Mouse (Mus musculus): ENCODE measurements around the gene Rcc2.

The Rcc2 gene

DNA sequence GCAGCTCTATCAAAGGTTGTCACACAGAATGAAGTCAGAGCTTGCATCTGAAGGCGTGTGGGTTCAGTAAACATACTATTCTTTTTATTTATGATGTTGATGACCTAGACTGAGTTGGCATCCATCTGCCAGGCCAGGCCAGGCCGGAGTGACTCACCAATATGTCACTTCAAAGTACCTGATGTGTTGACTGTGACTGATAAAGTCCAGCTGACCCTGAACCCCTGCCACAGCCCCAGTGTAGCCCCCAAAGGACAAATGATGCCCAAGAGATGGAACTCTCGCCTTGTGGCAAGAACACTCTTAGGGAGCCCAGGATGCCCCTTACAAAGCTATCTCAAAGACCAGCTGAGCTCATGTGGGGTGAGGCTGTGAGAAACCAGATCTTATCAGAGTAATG lies 55.5 kb downstream of the Rcc2 start:
- DNase-seq (ENCODE audit: low read depth) = no peak

DNA sequence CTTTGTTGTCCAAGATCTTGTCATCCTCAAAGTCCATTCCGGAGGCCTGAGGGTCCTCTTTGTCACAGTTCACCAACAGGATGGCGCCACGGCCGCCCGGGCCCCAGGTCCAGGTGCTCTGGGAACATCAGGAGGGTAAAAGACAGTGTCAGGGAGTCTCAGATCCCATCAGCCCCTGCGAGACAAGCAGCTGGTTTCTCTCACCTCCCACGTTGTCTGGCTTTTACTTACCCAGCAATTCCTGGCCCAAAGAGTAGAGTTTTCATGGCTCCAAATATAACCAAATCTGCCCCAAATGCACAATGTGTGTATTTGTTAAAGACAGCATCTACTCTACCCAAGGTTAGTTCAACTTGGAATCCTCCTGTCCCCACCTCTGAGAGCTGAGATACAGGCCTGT lies 61.3 kb downstream of the Rcc2 start:
- no peak for DNase-seq (ENCODE audit: low read depth)

DNA sequence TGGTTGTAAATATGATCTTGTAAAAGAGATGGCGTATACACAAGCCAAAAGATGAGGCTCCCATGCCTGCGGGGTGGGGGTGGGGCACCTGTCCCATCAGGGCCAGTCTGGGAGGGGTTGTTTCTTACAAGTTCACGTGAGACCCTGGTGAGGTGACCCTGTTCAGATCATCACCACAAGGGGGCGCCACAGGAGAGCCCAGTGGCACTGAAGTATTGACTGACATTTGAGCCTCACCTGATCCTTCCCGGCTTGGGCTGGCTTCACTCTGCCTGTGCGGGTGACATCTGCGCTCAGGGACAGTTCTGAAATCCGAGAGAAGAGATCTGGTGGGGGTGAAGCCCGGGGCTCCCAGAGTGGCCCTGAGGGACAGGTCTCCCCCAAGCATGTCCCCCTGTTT lies 62.8 kb downstream of the Rcc2 start:
- peak; percentile 85 for DNase-seq (ENCODE audit: low read depth)

DNA sequence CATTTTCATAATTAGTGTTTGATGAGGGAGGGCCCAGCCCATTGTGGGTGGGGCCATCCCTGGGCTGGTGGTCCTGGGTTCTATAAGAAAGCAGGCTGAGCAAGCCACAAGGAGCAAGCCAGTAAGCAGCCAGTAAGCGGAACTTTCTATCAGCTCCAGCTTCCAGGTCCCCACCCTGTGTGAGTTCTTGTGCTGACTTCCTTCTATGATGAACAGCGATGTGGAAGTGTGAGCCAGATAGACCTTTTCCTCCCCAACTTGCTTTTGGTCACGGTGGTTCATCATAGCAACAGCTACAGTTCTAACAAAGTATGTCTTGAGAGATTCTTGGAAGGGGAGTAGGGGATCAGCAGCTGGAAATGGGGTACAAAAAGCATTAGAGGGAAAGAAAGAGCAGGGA lies 65.6 kb downstream of the Rcc2 start:
- no peak for DNase-seq (ENCODE audit: low read depth)

DNA sequence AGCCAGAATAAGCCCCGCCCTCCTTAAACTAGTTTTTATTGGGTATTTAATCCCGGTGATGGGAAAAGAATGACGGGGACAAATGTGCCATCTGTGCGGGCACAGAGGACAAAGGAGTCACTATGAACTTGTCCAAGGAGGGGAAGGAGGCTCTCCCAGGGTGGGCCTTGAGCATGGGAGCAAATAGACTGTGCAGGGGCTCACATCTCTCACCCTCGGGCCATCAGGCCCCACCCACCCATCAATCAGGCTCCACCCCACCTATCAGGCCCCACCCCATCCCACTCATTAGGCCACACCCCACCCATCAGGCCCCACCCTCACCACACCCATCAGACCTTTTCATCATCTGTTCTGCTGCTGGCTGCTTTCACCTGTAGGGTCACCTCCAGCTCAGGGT lies 68.6 kb downstream of the Rcc2 start:
- no peak for DNase-seq (ENCODE audit: low read depth)

DNA sequence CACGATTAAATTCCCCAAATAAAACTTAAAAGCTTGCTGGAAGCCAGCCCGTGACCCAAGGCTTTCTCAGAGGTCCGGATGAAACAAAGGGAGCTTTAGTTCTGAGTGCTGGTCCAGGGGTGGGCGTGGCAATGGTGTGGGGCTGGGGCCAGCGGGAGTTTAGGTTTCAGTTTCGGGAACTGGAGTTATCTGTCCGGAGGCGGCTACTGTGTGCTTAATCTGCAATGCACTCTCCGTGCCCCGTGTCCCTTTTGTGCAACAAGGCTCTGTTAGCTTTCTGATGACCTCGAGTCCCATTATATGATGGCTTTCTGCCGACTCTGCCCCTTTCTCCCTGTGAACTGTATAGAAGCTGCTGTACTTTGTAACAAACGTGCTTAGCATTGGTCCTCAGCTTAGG lies 70.1 kb downstream of the Rcc2 start:
- DNase-seq (ENCODE audit: low read depth) = no peak

DNA sequence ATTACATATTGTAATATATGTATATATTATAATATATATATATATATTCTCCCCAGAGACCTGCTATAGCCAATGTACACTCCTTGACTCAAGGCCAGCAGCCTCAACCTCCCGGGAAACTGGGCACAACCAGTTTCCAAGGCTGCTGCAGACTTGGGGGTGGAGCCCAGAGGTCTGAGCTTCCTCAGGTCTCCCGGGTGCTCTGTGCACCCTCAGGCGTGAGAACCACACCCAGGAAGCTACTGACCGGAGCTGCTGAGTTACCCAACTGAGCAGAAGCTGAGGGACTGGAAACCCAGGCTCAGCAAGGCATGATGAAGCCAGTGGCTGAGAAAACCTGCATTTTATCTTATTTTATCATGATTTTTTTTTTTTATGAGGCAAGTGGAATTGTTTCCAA lies 70.8 kb downstream of the Rcc2 start:
- DNase-seq (ENCODE audit: low read depth) = no peak
